Mouse (Mus musculus) heart, embryonic 15.5 days (tissue): ENCODE measurements around the gene Micu1. TPM values are rescaled to one million over a fixed set of nuclear protein-coding genes. Genes with fewer than 3 reads are reported as not detected.
"Not testable (repeated sequence)": the region's sequence is repeated elsewhere in the genome, so short reads cannot be mapped to it uniquely, and the experiment has no call there.

Experiments used
- ATAC-seq: fragments of 200-750 bp; cut with Nextera tagmentation; replicated peaks from 2 replicates; pipeline ENCODE4 v1.8.0; 2017; ENCODE audit warnings: low read depth, moderate TSS enrichment; ENCODE audit not compliant: insufficient number of reproducible peaks, insufficient read depth, low FRiP score
- H3K27ac ChIP-seq: fragments of 300-500 bp; sonication (generic); 2 replicates; pipeline ENCODE4 v1.5.1; 2015; ENCODE audit warnings: mild to moderate bottlenecking, inconsistent platforms
- H3K27me3 ChIP-seq: fragments of 300-500 bp; sonication (generic); 2 replicates; pipeline ENCODE4 v1.6.1; 2015; ENCODE audit warnings: inconsistent platforms
- H3K36me3 ChIP-seq: fragments of 300-500 bp; sonication (generic); 2 replicates; pipeline ENCODE4 v1.6.1; 2015; ENCODE audit warnings: mild to moderate bottlenecking, inconsistent platforms
- H3K4me1 ChIP-seq: fragments of 300-500 bp; sonication (generic); replicated peaks from 2 replicates; pipeline ENCODE4 v1.6.1; 2015; ENCODE audit warnings: inconsistent platforms
- H3K4me2 ChIP-seq: fragments of 300-500 bp; sonication (generic); 2 replicates; pipeline ENCODE4 v1.6.1; 2015; ENCODE audit warnings: inconsistent platforms, mild to moderate bottlenecking, moderate library complexity
- H3K4me3 ChIP-seq: fragments of 300-500 bp; sonication (generic); 2 replicates; pipeline ENCODE4 v1.5.1; 2015; ENCODE audit warnings: mild to moderate bottlenecking, inconsistent platforms
- H3K9ac ChIP-seq: fragments of 300-500 bp; sonication (generic); 2 replicates; pipeline ENCODE4 v1.6.1; 2015; ENCODE audit warnings: mild to moderate bottlenecking, inconsistent platforms
- H3K9me3 ChIP-seq: fragments of 300-500 bp; sonication (generic); replicated peaks from 2 replicates; pipeline ENCODE4 v1.6.1; 2016; ENCODE audit warnings: inconsistent platforms
- WGBS: fragments of 180-500 bp; shearing (Covaris S2); methylation state at CpG from one replicate; pipeline ENCODE4 v1.1.7; 2015; ENCODE audit warnings: mixed read lengths; 5-methylcytosine and 5-hydroxymethylcytosine counted together
- polyA plus RNA-seq: library from polyadenylated mRNA; unstranded; fragments of >200 nt; fragmentation: Nextera tagmentation; extraction: Ambion mirVana; gene quantifications from 2 replicates; pipeline ENCODE4 v1.2.1, GENCODE M21; 2015

Gene Micu1
- polyA plus RNA-seq, 1 experiment from 2014 or later = 32.7 TPM

DNA sequence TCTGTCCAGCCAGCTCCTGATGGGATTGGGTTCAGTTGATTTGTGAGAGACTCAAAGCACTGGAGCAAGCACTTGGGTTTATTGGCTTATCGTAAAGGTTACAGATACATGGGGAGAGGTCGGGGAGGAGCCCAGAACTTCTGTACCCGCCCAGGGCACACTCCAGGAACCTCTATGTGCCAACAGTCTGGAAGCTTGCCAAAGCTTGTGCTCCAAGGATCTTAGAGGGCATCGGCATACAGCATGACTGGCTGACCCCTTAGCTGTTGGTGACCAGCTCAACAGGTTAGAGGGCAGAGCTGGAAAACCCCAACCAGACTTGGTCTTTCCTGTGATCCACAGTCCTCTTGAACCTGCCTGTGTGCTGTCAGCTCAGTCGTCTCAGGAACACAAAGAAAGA is 154.9 kb downstream of the Micu1 start:
- WGBS = 72% methylated on average over 5 of the region's 5 CpGs
- Histone ChIP-seq H3K9ac (no peak overlapping the region), H3K4me1 (no peaks in the 10 kb centered on the region), H3K9me3 (no peaks in the 10 kb centered on the region), H3K36me3 (no peaks in the 10 kb centered on the region), H3K4me2 (no peak overlapping the region), H3K4me3 (no peak overlapping the region), H3K27ac (no peak overlapping the region), H3K27me3 (no peaks in the 10 kb centered on the region)
- ATAC-seq = no peak

DNA sequence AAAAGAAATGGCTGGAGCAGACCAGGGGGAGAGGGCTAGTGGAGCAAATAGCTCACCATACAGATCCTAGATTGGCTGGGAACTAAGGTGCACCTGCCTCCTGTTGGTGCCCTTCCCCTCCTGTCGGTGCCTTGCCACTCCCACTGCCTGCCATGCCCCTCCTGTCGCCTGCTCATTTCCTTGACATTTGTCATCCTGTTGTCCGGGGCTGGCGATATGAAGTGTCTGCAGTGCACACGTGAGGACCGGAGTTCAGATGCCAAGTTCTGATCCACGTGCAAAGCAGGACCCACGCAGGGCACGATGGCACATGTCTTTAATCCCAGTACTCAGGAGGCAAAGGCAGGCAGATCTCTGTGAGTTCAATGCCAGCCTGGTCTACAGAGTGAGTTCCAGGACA is 158.4 kb downstream of the Micu1 start:
- peaks cover 7% of the 10 kb centered on the region; the same call in 1 of the 2 replicates for H3K4me1 ChIP-seq
- no peaks in the 10 kb centered on the region for H3K36me3 ChIP-seq
- WGBS = 69% methylated on average over 9 of the region's 9 CpGs
- H3K4me3 ChIP-seq = no peak overlapping the region
- no peaks in the 10 kb centered on the region for H3K27me3 ChIP-seq
- no peak overlapping the region for H3K4me2 ChIP-seq
- H3K27ac ChIP-seq = no peak overlapping the region
- no peak overlapping the region for H3K9ac ChIP-seq
- H3K9me3 ChIP-seq = no peaks in the 10 kb centered on the region
- ATAC-seq = no peak

DNA sequence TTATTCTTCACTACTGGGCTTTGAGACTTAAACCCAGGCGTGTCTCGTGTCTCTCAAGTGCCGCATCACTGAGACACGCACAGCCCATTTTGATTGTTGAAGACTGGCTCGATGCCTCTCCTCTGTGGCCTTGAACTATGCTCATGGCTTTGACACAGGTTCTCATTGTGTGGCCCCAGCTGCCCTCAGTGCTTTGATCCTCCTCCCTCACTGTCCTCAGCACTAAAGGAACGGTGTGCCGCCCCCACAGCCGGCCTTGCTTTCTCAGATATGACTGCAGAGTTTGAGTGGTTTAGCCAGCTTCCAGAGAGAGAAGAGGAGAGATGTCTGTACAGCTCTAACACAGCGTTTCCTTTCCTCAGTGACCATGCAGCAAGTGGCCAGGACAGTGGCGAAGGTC is 158.9 kb downstream of the Micu1 start:
- H3K4me1 ChIP-seq = peaks cover 7% of the 10 kb centered on the region; the same call in 1 of the 2 replicates
- no peaks in the 10 kb centered on the region for H3K36me3 ChIP-seq
- H3K4me3 ChIP-seq = no peak overlapping the region
- WGBS = 79% methylated on average over 10 of the region's 10 CpGs
- H3K9me3 ChIP-seq = no peaks in the 10 kb centered on the region
- H3K27me3 ChIP-seq = no peaks in the 10 kb centered on the region
- H3K9ac ChIP-seq = no peak overlapping the region
- no peak for ATAC-seq
- no peak overlapping the region for H3K4me2 ChIP-seq
- H3K27ac ChIP-seq = no peak overlapping the region

GRCm38 (mm10) chr10:59862816-59863440 is 160.7 kb downstream of the Micu1 start:
- Histone ChIP-seq H3K9ac (no peak overlapping the region), H3K36me3 (no peaks in the 10 kb centered on the region), H3K9me3 (no peaks in the 10 kb centered on the region), H3K4me3 (no peak overlapping the region), H3K4me2 (no peak overlapping the region), H3K27me3 (no peaks in the 10 kb centered on the region), H3K4me1 (peaks cover 7% of the 10 kb centered on the region; the same call in 1 of the 2 replicates), H3K27ac (no peak overlapping the region)
- 87% methylated on average over 6 of the region's 6 CpGs for WGBS
- ATAC-seq = no peak

- Histone ChIP-seq H3K4me2 (no peak overlapping the region), H3K9me3 (no peaks in the 10 kb centered on the region), H3K9ac (no peak overlapping the region), H3K27ac (no peak overlapping the region), H3K27me3 (no peaks in the 10 kb centered on the region), H3K36me3 (no peaks in the 10 kb centered on the region), H3K4me3 (no peak overlapping the region), H3K4me1 (peaks cover 7% of the 10 kb centered on the region; the same call in 1 of the 2 replicates)
- WGBS = 45% methylated on average over 4 of the region's 4 CpGs
- ATAC-seq = no peak
Measured at GRCm38 (mm10) chr10:59863620-59864019, 161.3 kb downstream of the Micu1 start.

DNA sequence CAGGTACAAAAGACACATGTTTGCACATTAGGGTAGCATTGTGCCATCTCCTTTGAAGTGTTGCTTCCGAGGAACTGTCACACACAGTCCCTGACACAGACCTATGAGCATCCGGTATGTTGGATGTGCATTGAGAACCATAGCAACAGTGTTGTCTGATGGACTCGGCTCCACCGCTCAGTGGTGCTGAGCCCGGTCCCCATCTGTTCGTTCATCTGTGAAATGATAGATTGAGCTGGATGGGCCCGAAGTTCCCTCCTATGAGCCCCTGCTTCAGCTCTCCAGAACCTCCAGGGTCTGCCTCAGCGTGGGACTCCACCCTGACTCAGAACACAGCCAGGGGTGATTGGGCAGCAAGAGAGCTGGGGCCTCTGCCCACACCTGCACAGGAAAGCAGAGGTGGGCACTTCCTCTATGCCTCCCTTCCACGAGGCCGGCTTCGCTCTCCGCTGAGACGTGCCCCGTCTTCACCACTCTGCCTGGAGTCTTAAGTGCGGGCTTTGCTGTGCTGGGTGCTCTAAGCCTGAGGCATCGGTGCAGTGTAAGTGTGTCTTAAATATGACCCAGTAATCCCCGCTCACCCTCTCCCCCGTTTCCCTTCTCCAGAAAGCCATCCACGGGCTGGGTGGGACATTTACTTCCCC is 162.1 kb downstream of the Micu1 start:
- no peaks in the 10 kb centered on the region for H3K9me3 ChIP-seq
- H3K4me1 ChIP-seq = peaks cover 7% of the 10 kb centered on the region; the same call in 1 of the 2 replicates
- no peak overlapping the region for H3K27ac ChIP-seq
- WGBS = 83% methylated on average over 19 of the region's 19 CpGs
- H3K36me3 ChIP-seq = no peaks in the 10 kb centered on the region
- no peaks in the 10 kb centered on the region for H3K27me3 ChIP-seq
- ATAC-seq = no peak
- H3K4me2 ChIP-seq = no peak overlapping the region
- no peak overlapping the region for H3K4me3 ChIP-seq
- H3K9ac ChIP-seq = no peak overlapping the region

DNA sequence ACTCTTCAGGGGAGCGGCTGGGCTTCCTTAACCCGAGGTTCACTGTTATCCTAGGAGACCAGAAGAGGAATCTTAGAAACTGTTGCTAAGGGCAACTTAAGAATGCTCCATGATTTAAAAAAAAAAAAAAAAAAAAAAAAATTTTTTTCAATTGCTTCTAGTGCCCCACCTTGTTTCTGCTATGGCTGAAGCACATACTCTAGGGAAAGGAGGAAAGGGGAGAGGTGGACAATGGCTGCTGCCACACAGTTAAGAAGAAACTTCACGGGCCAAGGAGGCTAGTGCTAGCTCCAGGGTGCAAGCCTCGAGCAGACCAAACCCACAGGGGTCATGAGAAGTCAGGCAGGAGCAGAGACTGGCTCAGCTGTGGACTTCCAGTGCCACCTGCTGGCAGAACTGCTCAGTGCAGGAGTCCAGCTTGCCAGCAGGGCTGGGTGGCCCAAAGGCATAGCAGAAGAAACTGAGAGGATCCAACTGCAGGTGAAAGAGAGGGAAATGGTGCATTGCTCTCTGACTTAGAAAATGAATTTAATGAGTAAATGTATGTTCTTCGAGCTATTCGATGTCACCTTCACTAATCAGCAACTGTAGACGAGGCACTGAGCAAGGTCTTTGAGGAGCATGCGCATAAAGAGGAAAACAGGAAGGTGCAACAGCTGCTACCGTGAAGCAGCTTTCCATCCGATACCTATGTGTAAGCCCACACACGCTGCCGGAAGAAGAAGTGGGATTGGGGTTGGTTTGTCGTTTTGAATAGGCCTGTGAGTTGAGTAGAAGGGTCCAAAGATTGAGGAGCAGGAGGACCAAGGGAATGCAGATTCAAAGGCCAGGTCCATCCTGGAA is 162.8 kb downstream of the Micu1 start:
- no peaks in the 10 kb centered on the region for H3K9me3 ChIP-seq
- H3K36me3 ChIP-seq = no peaks in the 10 kb centered on the region
- 35% methylated on average over 13 of the region's 13 CpGs for WGBS
- H3K27ac ChIP-seq = no peak overlapping the region
- no peaks in the 10 kb centered on the region for H3K27me3 ChIP-seq
- no peak overlapping the region for H3K9ac ChIP-seq
- ATAC-seq = peak; percentile 48; the same call in 1 of the 2 replicates
- H3K4me2 ChIP-seq = no peak overlapping the region
- H3K4me1 ChIP-seq = peaks cover 7% of the 10 kb centered on the region; the same call in 1 of the 2 replicates
- H3K4me3 ChIP-seq = no peak overlapping the region

- Histone ChIP-seq H3K4me3 (no peak overlapping the region), H3K27ac (no peak overlapping the region), H3K9ac (no peak overlapping the region), H3K27me3 (no peaks in the 10 kb centered on the region), H3K4me1 (peaks cover 4% of the 10 kb centered on the region; the same call in 1 of the 2 replicates), H3K9me3 (no peaks in the 10 kb centered on the region), H3K36me3 (no peaks in the 10 kb centered on the region), H3K4me2 (no peak overlapping the region)
- ATAC-seq = no peak
- 64% methylated on average over 11 of the region's 11 CpGs for WGBS
Measured at GRCm38 (mm10) chr10:59868266-59868665, 166.0 kb downstream of the Micu1 start.

GRCm38 (mm10) chr10:59870038-59870437 is 167.8 kb downstream of the Micu1 start:
- H3K9ac ChIP-seq = no peak overlapping the region
- no peak overlapping the region for H3K27ac ChIP-seq
- H3K36me3 ChIP-seq = no peaks in the 10 kb centered on the region
- no peaks in the 10 kb centered on the region for H3K9me3 ChIP-seq
- no peak overlapping the region for H3K4me3 ChIP-seq
- 84% methylated on average over 6 of the region's 6 CpGs for WGBS
- no peaks in the 10 kb centered on the region for H3K4me1 ChIP-seq
- no peak overlapping the region for H3K4me2 ChIP-seq
- no peak for ATAC-seq
- no peaks in the 10 kb centered on the region for H3K27me3 ChIP-seq

GRCm38 (mm10) chr10:59872651-59873050 is 170.4 kb downstream of the Micu1 start:
- WGBS = 85% methylated on average over 4 of the region's 4 CpGs
- not testable (repeated sequence) for H3K27ac ChIP-seq, ATAC-seq, H3K36me3 ChIP-seq, H3K4me2 ChIP-seq, H3K9me3 ChIP-seq, H3K27me3 ChIP-seq, H3K4me3 ChIP-seq, H3K9ac ChIP-seq, H3K4me1 ChIP-seq

- WGBS = 83% methylated on average over 5 of the region's 5 CpGs
- no peak overlapping the region for H3K4me2 ChIP-seq
- H3K4me3 ChIP-seq = no peak overlapping the region
- no peaks in the 10 kb centered on the region for H3K9me3 ChIP-seq
- ATAC-seq = no peak
- no peak overlapping the region for H3K27ac ChIP-seq
- H3K9ac ChIP-seq = no peak overlapping the region
- no peaks in the 10 kb centered on the region for H3K4me1 ChIP-seq
- no peaks in the 10 kb centered on the region for H3K27me3 ChIP-seq
- no peaks in the 10 kb centered on the region for H3K36me3 ChIP-seq
Measured at GRCm38 (mm10) chr10:59873206-59873605, 170.9 kb downstream of the Micu1 start.
